Mouse (Mus musculus) kidney, adult 2 months (tissue): ENCODE measurements around the gene Smg6. TPM values are rescaled to one million over a fixed set of nuclear protein-coding genes. Genes with fewer than 3 reads are reported as not detected.
"Not testable (repeated sequence)": the region's sequence is repeated elsewhere in the genome, so short reads cannot be mapped to it uniquely, and the experiment has no call there.

Experiments
- DNase-seq: peaks from one replicate; pipeline ENCODE4 v3.0.0; 2021
- H3K27ac ChIP-seq: fragments of 200-500 bp; 2 replicates; pipeline ENCODE4 v1.5.1; 2012; ENCODE audit warnings: low read depth, low read length, control low read depth, inconsistent platforms; ENCODE audit not compliant: insufficient read depth
- H3K27me3 ChIP-seq: fragments of 200-500 bp; replicated peaks from 2 replicates; pipeline ENCODE4 v1.6.1; 2012; ENCODE audit warnings: mild to moderate bottlenecking, moderate library complexity, low read length, inconsistent platforms; ENCODE audit not compliant: control insufficient read depth, insufficient read depth
- H3K36me3 ChIP-seq: fragments of 200-500 bp; 2 replicates; pipeline ENCODE4 v1.6.1; 2012; ENCODE audit warnings: mild to moderate bottlenecking, moderate library complexity, low read length, inconsistent platforms; ENCODE audit not compliant: control insufficient read depth, insufficient read depth
- H3K4me1 ChIP-seq: fragments of 200-500 bp; 2 replicates; pipeline ENCODE4 v1.6.1; 2011; ENCODE audit warnings: low read length; ENCODE audit not compliant: control insufficient read depth, insufficient read depth
- H3K4me3 ChIP-seq: fragments of 200-500 bp; 2 replicates; pipeline ENCODE4 v1.5.1; 2011; ENCODE audit warnings: mild to moderate bottlenecking, low read depth, low read length, control low read depth; ENCODE audit not compliant: insufficient read depth
- CTCF ChIP-seq: fragments of 200-500 bp; conservative IDR thresholded peaks from 2 replicates; pipeline ENCODE4 v1.5.1; 2011; ENCODE audit warnings: low read depth, mild to moderate bottlenecking, control low read depth, low read length, moderate library complexity, mixed read lengths; ENCODE audit not compliant: insufficient read depth, insufficient read length
- POLR2A ChIP-seq: fragments of 200-500 bp; IDR thresholded peaks from one replicate; pipeline ENCODE4 v1.6.1; 2011; ENCODE audit warnings: low read depth, low read length, control low read depth
- WGBS: fragments of 180-500 bp; shearing (Covaris S2); methylation state at CpG from one replicate; pipeline ENCODE4 v1.1.7; 2018; 5-methylcytosine and 5-hydroxymethylcytosine counted together
- polyA plus RNA-seq: library from polyadenylated mRNA; depleted of rRNA; stranded (reverse); fragments of >200 nt; gene quantifications from 2 replicates; pipeline ENCODE4 v1.2.3, GENCODE M21; 2012

The Smg6 gene
- polyA plus RNA-seq, 1 experiment = 35.2 TPM

GRCm38 (mm10) chr11:74992427-74992987 lies 66.9 kb downstream of the Smg6 start:
- DNase-seq = peak; percentile 21
- peak overlapping the region; percentile 65; the same call in 1 of the 2 replicates for H3K27ac ChIP-seq

DNA sequence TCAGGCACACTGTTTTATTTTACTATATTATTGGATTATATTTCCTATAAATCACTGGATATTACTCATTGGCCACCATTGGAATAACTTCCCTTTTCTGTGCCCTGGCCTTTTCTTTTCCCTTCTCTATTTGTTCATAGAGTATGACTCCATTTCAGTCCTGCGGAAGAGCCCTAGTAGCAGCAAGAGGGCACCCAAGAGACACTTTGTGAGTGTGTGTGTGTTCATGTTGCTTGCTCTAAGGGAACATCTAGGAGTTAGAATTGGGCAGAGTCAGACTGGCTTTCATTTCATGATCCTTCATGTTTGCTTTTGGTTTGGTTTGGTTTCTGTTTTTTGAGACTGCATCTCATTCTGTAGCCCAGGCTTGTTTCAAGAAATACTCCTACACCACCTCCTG lies 68.5 kb downstream of the Smg6 start:
- Histone ChIP-seq H3K4me3 (no peak overlapping the region), H3K36me3 (no peaks in the 10 kb centered on the region; the same call in 1 of the 2 replicates), H3K27ac (no peak overlapping the region), H3K27me3 (no peaks in the 10 kb centered on the region), H3K4me1 (peaks cover 2% of the 10 kb centered on the region; the same call in 1 of the 2 replicates)
- TF ChIP-seq CTCF (peak; percentile 46), POLR2A (no peak)
- WGBS = 68% methylated on average over 1 of the region's 1 CpGs
- DNase-seq = no peak

More at GRCm38 (mm10) chr11:74992427-74992987, 66.9 kb downstream of the Smg6 start:
- no peaks in the 10 kb centered on the region; the same call in 1 of the 2 replicates for H3K36me3 ChIP-seq
- 60% methylated on average over 9 of the region's 9 CpGs for WGBS
- no peak for TF ChIP-seq CTCF
- TF ChIP-seq POLR2A = no peak
- H3K4me1 ChIP-seq = peaks cover 4% of the 10 kb centered on the region; the same call in 1 of the 2 replicates
- H3K27me3 ChIP-seq = no peaks in the 10 kb centered on the region
- H3K4me3 ChIP-seq = no peak overlapping the region

DNA sequence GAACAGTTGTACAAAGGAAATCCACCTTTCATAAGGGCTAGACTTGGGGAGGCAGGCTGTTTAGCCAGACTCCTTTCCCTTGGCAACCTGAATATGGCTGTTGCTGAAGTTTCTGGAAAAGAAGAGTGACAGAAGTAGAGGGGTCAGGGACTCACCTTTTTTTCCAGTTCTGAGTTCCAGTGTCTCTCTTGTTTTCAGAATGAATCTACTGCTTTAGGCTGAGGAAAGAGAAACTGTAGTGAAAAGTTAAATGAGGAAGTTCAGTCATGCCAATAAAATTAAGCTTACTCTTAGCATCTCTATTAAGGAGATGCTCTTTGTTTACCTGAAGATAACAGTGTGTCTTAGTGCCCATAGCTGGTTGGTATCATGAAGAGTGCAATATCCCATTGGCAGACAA lies 69.2 kb downstream of the Smg6 start:
- TF ChIP-seq CTCF (no peak), POLR2A (no peak)
- Histone ChIP-seq H3K27ac (no peak overlapping the region), H3K4me1 (no peaks in the 10 kb centered on the region), H3K36me3 (no peaks in the 10 kb centered on the region; the same call in 1 of the 2 replicates), H3K27me3 (no peaks in the 10 kb centered on the region), H3K4me3 (no peak overlapping the region)
- no peak for DNase-seq

- Histone ChIP-seq H3K27ac (no peak overlapping the region), H3K4me3 (no peak overlapping the region), H3K36me3 (no peaks in the 10 kb centered on the region), H3K4me1 (no peaks in the 10 kb centered on the region), H3K27me3 (no peaks in the 10 kb centered on the region)
- TF ChIP-seq CTCF = no peak
- TF ChIP-seq POLR2A = no peak
- no peak for DNase-seq
- WGBS = 86% methylated on average over 1 of the region's 1 CpGs
Measured at GRCm38 (mm10) chr11:74996482-74996881, 70.9 kb downstream of the Smg6 start.

GRCm38 (mm10) chr11:75000869-75001653 lies 75.4 kb downstream of the Smg6 start:
- H3K4me1 ChIP-seq = no peaks in the 10 kb centered on the region
- no peak overlapping the region for H3K4me3 ChIP-seq
- DNase-seq = no peak
- H3K36me3 ChIP-seq = no peaks in the 10 kb centered on the region
- TF ChIP-seq CTCF = no peak
- TF ChIP-seq POLR2A = no peak
- H3K27ac ChIP-seq = no peak overlapping the region
- H3K27me3 ChIP-seq = no peaks in the 10 kb centered on the region
- WGBS = 61% methylated on average over 10 of the region's 10 CpGs

DNA sequence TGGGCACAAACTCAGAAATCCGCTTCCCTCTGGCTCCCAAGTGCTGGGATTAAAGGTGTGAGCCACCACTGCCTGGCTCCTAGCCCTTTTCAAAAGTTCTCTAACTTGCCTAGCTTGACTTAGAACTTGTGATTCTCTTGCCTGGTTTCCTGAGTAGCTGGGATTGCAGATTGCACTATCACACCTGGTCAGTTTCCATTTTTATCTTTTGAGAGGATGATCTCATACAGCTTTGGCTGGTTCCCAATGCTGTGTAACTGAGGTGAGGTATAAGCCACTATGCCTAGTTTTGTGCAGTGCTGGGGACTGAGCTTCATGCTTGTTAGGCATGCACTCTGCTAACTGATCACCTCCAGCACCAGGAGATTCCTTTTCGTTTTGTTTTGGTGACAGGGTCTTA lies 82.6 kb downstream of the Smg6 start:
- no peak for TF ChIP-seq CTCF
- no peak for TF ChIP-seq POLR2A
- H3K27ac ChIP-seq = no peak overlapping the region

GRCm38 (mm10) chr11:75009537-75009936 lies 83.9 kb downstream of the Smg6 start:
- H3K4me1 ChIP-seq, H3K27ac ChIP-seq, H3K36me3 ChIP-seq, H3K27me3 ChIP-seq, DNase-seq, H3K4me3 ChIP-seq: not testable (repeated sequence)
- WGBS = 100% methylated on average over 2 of the region's 2 CpGs

More for the DNA sequence above, 82.6 kb downstream of the Smg6 start:
- H3K4me1 ChIP-seq = no peaks in the 10 kb centered on the region
- no peaks in the 10 kb centered on the region for H3K27me3 ChIP-seq
- WGBS = 73% methylated on average over 2 of the region's 2 CpGs
- no peaks in the 10 kb centered on the region for H3K36me3 ChIP-seq
- no peak for DNase-seq
- H3K4me3 ChIP-seq = no peak overlapping the region
